Mouse (Mus musculus) erythroblast, embryonic 14.5 days (primary cell): ENCODE data around the gene Gal3st2c.

Experiments
- GATA1 ChIP-seq: IDR thresholded peaks from 2 replicates; pipeline ENCODE4 v1.6.1; 2012; ENCODE audit warnings: low read length, inconsistent platforms, mixed read lengths
- TAL1 ChIP-seq: IDR thresholded peaks from 3 replicates; pipeline ENCODE4 v1.6.1; 2012; ENCODE audit warnings: low read length, inconsistent platforms, mixed read lengths

DNA sequence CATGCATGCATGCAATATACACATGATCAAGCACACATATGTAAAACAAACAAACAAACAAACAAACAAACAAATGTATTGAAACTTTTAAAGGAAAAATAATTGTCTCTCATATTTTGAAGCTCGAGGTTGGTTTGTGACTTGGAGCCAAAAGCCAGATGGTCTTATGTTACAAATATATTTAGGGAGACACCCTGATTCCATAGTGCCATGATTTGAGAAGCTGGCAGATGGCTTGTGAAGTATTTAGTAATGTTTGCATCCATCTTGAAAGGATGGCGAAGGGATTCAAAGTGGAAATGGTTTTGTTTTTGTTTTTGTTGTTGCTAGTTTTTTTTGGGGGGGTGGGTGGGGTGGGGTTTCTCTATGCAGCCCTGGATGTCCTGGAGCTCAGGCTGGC is 10.7 kb downstream of the Gal3st2c start:
- TF ChIP-seq GATA1 (no peak), TAL1 (no peak)
